Mouse (Mus musculus) heart, postnatal 0 days (tissue): ENCODE data around the gene Chd9. TPM values are rescaled to one million over a fixed set of nuclear protein-coding genes. Genes with fewer than 3 reads are reported as not detected.

Source experiments
- ATAC-seq: fragments of 200-750 bp; cut with Nextera tagmentation; 2 replicates; pipeline ENCODE4 v1.8.0; 2017; ENCODE audit warnings: low read depth, moderate number of reproducible peaks, moderate library complexity; ENCODE audit not compliant: insufficient read depth
- DNase-seq: peaks from one replicate; pipeline ENCODE4 v3.0.0-alpha.2; 2016; ENCODE audit warnings: low spot score
- H3K27ac ChIP-seq: fragments of 300-500 bp; sonication (generic); 2 replicates; pipeline ENCODE4 v1.5.1; 2014; ENCODE audit warnings: low read depth, mild to moderate bottlenecking
- H3K27me3 ChIP-seq: fragments of 300-500 bp; sonication (generic); 2 replicates; pipeline ENCODE4 v1.6.1; 2014; ENCODE audit warnings: low read length, mixed read lengths; ENCODE audit not compliant: control insufficient read depth, insufficient read depth
- H3K36me3 ChIP-seq: fragments of 300-500 bp; sonication (generic); replicated peaks from 2 replicates; pipeline ENCODE4 v1.6.1; 2014; ENCODE audit warnings: low read length, mixed read lengths; ENCODE audit not compliant: control insufficient read depth, insufficient read depth
- H3K4me1 ChIP-seq: fragments of 300-500 bp; sonication (generic); 2 replicates; pipeline ENCODE4 v1.6.1; 2014; ENCODE audit warnings: antibody characterized with exemption; ENCODE audit not compliant: control insufficient read depth, insufficient read depth
- H3K4me2 ChIP-seq: fragments of 300-500 bp; sonication (generic); 2 replicates; pipeline ENCODE4 v1.6.1; 2014; ENCODE audit warnings: low read depth, mild to moderate bottlenecking, low read length, moderate library complexity
- H3K4me3 ChIP-seq: fragments of 300-500 bp; sonication (generic); 2 replicates; pipeline ENCODE4 v1.5.1; 2014; ENCODE audit warnings: low read depth, low read length
- H3K9ac ChIP-seq: fragments of 300-500 bp; sonication (generic); replicated peaks from 2 replicates; pipeline ENCODE4 v1.6.1; 2014; ENCODE audit warnings: low read depth, low read length, mixed read lengths
- H3K9me3 ChIP-seq: fragments of 300-500 bp; sonication (generic); replicated peaks from 2 replicates; pipeline ENCODE4 v1.6.1; 2016; ENCODE audit warnings: low read length; ENCODE audit not compliant: control insufficient read depth
- CTCF ChIP-seq: IDR thresholded peaks from 2 replicates; pipeline ENCODE4 v1.5.1; 2016; ENCODE audit warnings: antibody characterized with exemption, control low read depth, low read depth
- EP300 ChIP-seq: IDR thresholded peaks from 2 replicates; pipeline ENCODE4 v1.6.1; 2016; ENCODE audit warnings: antibody characterized with exemption, low read depth
- WGBS: fragments of 180-500 bp; shearing (Covaris S2); extraction: QIAGEN DNeasy Blood & Tissue Kit; methylation state at CpG from one replicate; pipeline ENCODE4 v1.1.7; 2014; 5-methylcytosine and 5-hydroxymethylcytosine counted together
- polyA plus RNA-seq: library from polyadenylated mRNA; unstranded; fragments of >200 nt; fragmentation: Nextera tagmentation; extraction: Ambion mirVana; gene quantifications from 2 replicates; pipeline ENCODE4 v1.2.1, GENCODE M21; 2015
- total RNA-seq: library from RNA; depleted of rRNA; stranded (reverse); fragments of >200 nt; gene quantifications from 2 replicates; pipeline ENCODE4 v1.2.3, GENCODE M21; 2014; ENCODE audit warnings: low replicate concordance

The Chd9 gene
- total and polyA plus RNA-seq, 2 experiments from 2014 or later, result 38.9 to 44.1 TPM

GRCm38 (mm10) chr8:91069834-91070233, 241.7 kb downstream of the Chd9 start, which contains the start of gene Rbl2:
TSS of gene Rbl2 (plus strand) at chr8:91070057.
- WGBS, result under 1% methylated on average over 25 of the region's 25 CpGs
- peak; percentile 96 for ATAC-seq
- Histone ChIP-seq H3K4me2 (peak within 1 kb of the TSS; percentile 76), H3K27ac (peak within 1 kb of the TSS; percentile 97), H3K27me3 (no peaks in the 10 kb centered on the region), H3K9me3 (no peaks in the 10 kb centered on the region), H3K4me3 (peak within 1 kb of the TSS; percentile 97), H3K9ac (peak within 1 kb of the TSS; percentile 94), H3K4me1 (peaks cover 22% of the 10 kb centered on the region), H3K36me3 (0 out of 2 replicates have a peak, but pooled peaks cover 8% of the 10 kb centered on the region)
- TF ChIP-seq EP300, result peak; percentile 17; the same call in 1 of the 2 replicates
- no peak for TF ChIP-seq CTCF
- peak; percentile 96 for DNase-seq

- peaks cover 22% of the 10 kb centered on the region for H3K4me1 ChIP-seq
These were observed 242.2 kb downstream of the Chd9 start for GRCm38 (mm10) chr8:91070275-91070859.

GRCm38 (mm10) chr8:91077077-91077867, 249.1 kb downstream of the Chd9 start:
- TF ChIP-seq EP300 (no peak), CTCF (no peak)
- peaks cover 44% of the 10 kb centered on the region for H3K36me3 ChIP-seq
- no peaks in the 10 kb centered on the region for H3K27me3 ChIP-seq
- ATAC-seq, result no peak
- H3K27ac ChIP-seq, result peak overlapping the region; percentile 43; the same call in 1 of the 2 replicates
- H3K4me2 ChIP-seq, result no peak overlapping the region
- H3K4me3 ChIP-seq, result no peak overlapping the region
- peaks cover 3% of the 10 kb centered on the region; the same call in 1 of the 2 replicates for H3K4me1 ChIP-seq
- no peaks in the 10 kb centered on the region for H3K9me3 ChIP-seq
- H3K9ac ChIP-seq, result no peak overlapping the region
- 88% methylated on average over 12 of the region's 12 CpGs for WGBS
- DNase-seq, result no peak

More at GRCm38 (mm10) chr8:91070275-91070859, 242.2 kb downstream of the Chd9 start:
- Histone ChIP-seq H3K4me2 (peak overlapping the region; percentile 76), H3K36me3 (0 out of 2 replicates have a peak, but pooled peaks cover 10% of the 10 kb centered on the region), H3K27ac (peak overlapping the region; percentile 97), H3K4me3 (peak overlapping the region; percentile 97), H3K9ac (peak overlapping the region; percentile 94), H3K27me3 (no peaks in the 10 kb centered on the region), H3K9me3 (no peaks in the 10 kb centered on the region)
- under 1% methylated on average over 34 of the region's 34 CpGs for WGBS
- ATAC-seq, result peak; percentile 91
- TF ChIP-seq CTCF (no peak), EP300 (no peak)
- DNase-seq, result peak; percentile 92

- Histone ChIP-seq H3K36me3 (peaks cover 53% of the 10 kb centered on the region), H3K4me1 (peaks cover 3% of the 10 kb centered on the region; the same call in 1 of the 2 replicates), H3K27me3 (no peaks in the 10 kb centered on the region), H3K4me2 (no peak overlapping the region), H3K4me3 (no peak overlapping the region), H3K9me3 (no peaks in the 10 kb centered on the region), H3K27ac (no peak overlapping the region), H3K9ac (no peak overlapping the region)
- ATAC-seq (no peak), DNase-seq (no peak)
- WGBS, result 98% methylated on average over 2 of the region's 2 CpGs
- TF ChIP-seq EP300 (no peak), CTCF (no peak)
These were observed 251.5 kb downstream of the Chd9 start for GRCm38 (mm10) chr8:91079678-91080077.

GRCm38 (mm10) chr8:91081911-91082310, 253.8 kb downstream of the Chd9 start:
- Histone ChIP-seq H3K36me3 (peaks cover 64% of the 10 kb centered on the region), H3K9me3 (no peaks in the 10 kb centered on the region), H3K27ac (no peak overlapping the region; the same call in 1 of the 2 replicates), H3K4me3 (no peak overlapping the region), H3K4me2 (peak overlapping the region; percentile 18; the same call in 1 of the 2 replicates), H3K4me1 (peaks cover 3% of the 10 kb centered on the region; the same call in 1 of the 2 replicates), H3K9ac (no peak overlapping the region), H3K27me3 (no peaks in the 10 kb centered on the region)
- 66% methylated on average over 7 of the region's 7 CpGs for WGBS
- TF ChIP-seq CTCF (no peak), EP300 (no peak)
- no peak for DNase-seq
- no peak for ATAC-seq
